Mouse (Mus musculus) MEL (cell line): ENCODE data around the gene Jmjd1c. TPM values are rescaled to one million over a fixed set of nuclear protein-coding genes. Genes with fewer than 3 reads are reported as not detected.

Experiments used
- DNase-seq: peaks from one replicate; pipeline ENCODE4 v3.0.0; 2011; ENCODE audit warnings: low read depth, low spot score
- H3K27ac ChIP-seq: 2 replicates; pipeline ENCODE4 v1.5.1; 2012; ENCODE audit warnings: low read depth, mild to moderate bottlenecking, control low read depth, low read length, moderate library complexity; ENCODE audit not compliant: control insufficient read depth
- H3K27me3 ChIP-seq, 2 experiments: fragments of 150-350 bp in 1 of 2; sonication (generic) in 1 of 2; 2 replicates each; pipeline ENCODE4 v1.6.1; 2012; ENCODE audit warnings: low read length in 2 of 2, mild to moderate bottlenecking in 2 of 2, improper control_type of control experiment in 1 of 2, moderate library complexity in 1 of 2; ENCODE audit not compliant: insufficient read depth in 2 of 2, control insufficient read depth in 1 of 2
- H3K36me3 ChIP-seq, 2 experiments: 2 replicates each; pipeline ENCODE4 v1.6.1; 2012 to 2014; ENCODE audit warnings: low read length in 2 of 2, improper control_type of control experiment in 1 of 2, inconsistent platforms in 1 of 2, mild to moderate bottlenecking in 1 of 2; ENCODE audit not compliant: insufficient read depth in 2 of 2, control insufficient read depth in 1 of 2
- H3K4me1 ChIP-seq, 2 experiments: fragments of 150-350 bp in 1 of 2; sonication (generic) in 1 of 2; 2 replicates each; pipeline ENCODE4 v1.6.1; 2012; ENCODE audit warnings: low read length in 2 of 2, improper control_type of control experiment in 1 of 2, mild to moderate bottlenecking in 1 of 2; ENCODE audit not compliant: insufficient read depth in 2 of 2, control insufficient read depth in 1 of 2
- H3K4me3 ChIP-seq, 2 experiments: fragments of 150-350 bp in 1 of 2; sonication (generic) in 1 of 2; 2 replicates each; pipeline ENCODE4 v1.5.1; 2012; ENCODE audit warnings: low read depth in 2 of 2, low read length in 2 of 2, mild to moderate bottlenecking in 2 of 2, moderate library complexity in 2 of 2, control low read depth in 1 of 2, improper control_type of control experiment in 1 of 2; ENCODE audit not compliant: control insufficient read depth in 1 of 2, insufficient read depth in 1 of 2
- H3K79me2 ChIP-seq: 2 replicates; pipeline ENCODE4 v1.6.1; 2012; ENCODE audit warnings: mild to moderate bottlenecking, low read length, moderate library complexity; ENCODE audit not compliant: control insufficient read depth, poor library complexity, insufficient read depth
- H3K9ac ChIP-seq: 2 replicates; pipeline ENCODE4 v1.6.1; 2012; ENCODE audit warnings: low read depth, mild to moderate bottlenecking, control low read depth, low read length, moderate library complexity; ENCODE audit not compliant: control insufficient read depth, poor library complexity, severe bottlenecking
- H3K9me3 ChIP-seq: fragments of 150-350 bp; sonication (generic); replicated peaks from 2 replicates; pipeline ENCODE4 v1.6.1; 2012; ENCODE audit warnings: mild to moderate bottlenecking, low read length, improper control_type of control experiment, moderate library complexity; ENCODE audit not compliant: insufficient read depth
- E2F4 ChIP-seq: IDR thresholded peaks from 2 replicates; pipeline ENCODE4 v1.6.1; 2011; ENCODE audit warnings: low read depth, low read length, improper control_type of control experiment, borderline replicate concordance
- ELF1 ChIP-seq: IDR thresholded peaks from 2 replicates; pipeline ENCODE4 v1.6.1; 2014; ENCODE audit warnings: low read depth, mild to moderate bottlenecking, inconsistent platforms, low read length, improper control_type of control experiment, moderate library complexity
- EP300 ChIP-seq, 2 experiments: IDR thresholded peaks; 2 replicates each; pipeline ENCODE4 v1.6.1; 2011; ENCODE audit warnings: improper control_type of control experiment in 2 of 2, low read length in 2 of 2, low read depth in 1 of 2, mild to moderate bottlenecking in 1 of 2
- GABPA ChIP-seq: IDR thresholded peaks from 2 replicates; pipeline ENCODE4 v1.6.1; 2012; ENCODE audit warnings: low read depth, mild to moderate bottlenecking, inconsistent platforms, low read length, improper control_type of control experiment, moderate library complexity
- GATA1 ChIP-seq: IDR thresholded peaks from 2 replicates; pipeline ENCODE4 v1.6.1; 2011; ENCODE audit warnings: low read depth, low read length, improper control_type of control experiment
- HCFC1 ChIP-seq: IDR thresholded peaks from 2 replicates; pipeline ENCODE4 v1.6.1; 2012; ENCODE audit warnings: low read depth, mild to moderate bottlenecking, inconsistent platforms, low read length, improper control_type of control experiment, moderate library complexity
- JUND ChIP-seq: IDR thresholded peaks from 2 replicates; pipeline ENCODE4 v1.6.1; 2011; ENCODE audit warnings: low read depth, mild to moderate bottlenecking, improper control_type of control experiment, low read length
- MAFK ChIP-seq: IDR thresholded peaks from 2 replicates; pipeline ENCODE4 v1.6.1; 2011; ENCODE audit warnings: low read depth, mild to moderate bottlenecking, low read length, improper control_type of control experiment, borderline replicate concordance
- MAX ChIP-seq: IDR thresholded peaks from 2 replicates; pipeline ENCODE4 v1.6.1; 2011; ENCODE audit warnings: low read length, improper control_type of control experiment
- MAZ ChIP-seq: IDR thresholded peaks from 2 replicates; pipeline ENCODE4 v1.6.1; 2012; ENCODE audit warnings: low read depth, mild to moderate bottlenecking, inconsistent platforms, low read length, improper control_type of control experiment
- MYC ChIP-seq: IDR thresholded peaks from 2 replicates; pipeline ENCODE4 v1.6.1; 2011; ENCODE audit warnings: low read depth, mild to moderate bottlenecking, low read length, improper control_type of control experiment, moderate library complexity
- NELFE ChIP-seq: IDR thresholded peaks from 2 replicates; pipeline ENCODE4 v1.6.1; 2011; ENCODE audit warnings: low read depth, low read length, improper control_type of control experiment
- NRF1 ChIP-seq: IDR thresholded peaks from 2 replicates; pipeline ENCODE4 v1.6.1; 2014; ENCODE audit warnings: low read depth, mild to moderate bottlenecking, inconsistent platforms, low read length, improper control_type of control experiment, moderate library complexity; ENCODE audit not compliant: poor library complexity, insufficient read depth, severe bottlenecking
- POLR2A ChIP-seq, 2 experiments: IDR thresholded peaks; 2 replicates each; pipeline ENCODE4 v1.6.1; 2011 to 2012; ENCODE audit warnings: low read length in 2 of 2, mild to moderate bottlenecking in 2 of 2, control low read depth in 1 of 2, improper control_type of control experiment in 1 of 2, low read depth in 1 of 2, moderate library complexity in 1 of 2; ENCODE audit not compliant: control insufficient read depth in 1 of 2, insufficient read depth in 1 of 2, poor library complexity in 1 of 2
- POLR2AphosphoS5 ChIP-seq: IDR thresholded peaks from 2 replicates; pipeline ENCODE4 v1.6.1; 2012; ENCODE audit warnings: low read depth, borderline replicate concordance, mild to moderate bottlenecking, inconsistent platforms, low read length, moderate library complexity, mixed read lengths
- TCF12 ChIP-seq: IDR thresholded peaks from 2 replicates; pipeline ENCODE4 v1.6.1; 2014; ENCODE audit warnings: low read depth, mild to moderate bottlenecking, inconsistent platforms, low read length, improper control_type of control experiment, moderate library complexity
- USF2 ChIP-seq, 2 experiments: IDR thresholded peaks; 2 replicates each; pipeline ENCODE4 v1.6.1; 2011 to 2012; ENCODE audit warnings: improper control_type of control experiment in 2 of 2, low read length in 2 of 2, borderline replicate concordance in 1 of 2, inconsistent platforms in 1 of 2, low read depth in 1 of 2, mild to moderate bottlenecking in 1 of 2; ENCODE audit not compliant: insufficient read depth in 1 of 2
- ZC3H11A ChIP-seq: IDR thresholded peaks from 2 replicates; pipeline ENCODE4 v1.6.1; 2012; ENCODE audit warnings: low read depth, mild to moderate bottlenecking, inconsistent platforms, low read length, improper control_type of control experiment
- ZKSCAN1 ChIP-seq: IDR thresholded peaks from 2 replicates; pipeline ENCODE4 v1.6.1; 2012; ENCODE audit warnings: low read depth, mild to moderate bottlenecking, inconsistent platforms, low read length, improper control_type of control experiment, moderate library complexity
- ZMIZ1 ChIP-seq: IDR thresholded peaks from 2 replicates; pipeline ENCODE4 v1.6.1; 2012; ENCODE audit warnings: low read depth, mild to moderate bottlenecking, inconsistent platforms, low read length, improper control_type of control experiment, moderate library complexity
- ZNF384 ChIP-seq: IDR thresholded peaks from 2 replicates; pipeline ENCODE4 v1.6.1; 2012; ENCODE audit warnings: low read depth, mild to moderate bottlenecking, inconsistent platforms, low read length, improper control_type of control experiment
- polyA plus RNA-seq, 2 experiments: library from polyadenylated mRNA; stranded (reverse) in 1 of 2; unstranded in 1 of 2; fragments of >175 nt in 1 of 2; fragments of >200 nt in 1 of 2; gene quantifications; 2 replicates each; pipeline versions ENCODE4 v1.2.1 to v1.2.4; 2012; ENCODE audit warnings: low replicate concordance in 2 of 2, low read depth in 1 of 2; ENCODE audit not compliant: insufficient read length in 2 of 2, insufficient read depth in 1 of 2, missing spikeins in 1 of 2
- total RNA-seq: library from RNA; depleted of rRNA; stranded (reverse); fragments of 300-350 nt; gene quantifications from 2 replicates; pipeline ENCODE4 v1.2.3, GENCODE M21; 2012

Gene Jmjd1c
- total and polyA plus RNA-seq, 3 experiments = 10.6 to 62.3 (median 15.2) TPM

- peak; percentile 72 for TF ChIP-seq MAX
- peak; percentile 90; the same call in 1 of the 2 replicates for TF ChIP-seq POLR2AphosphoS5
- no peak for TF ChIP-seq JUND
- TF ChIP-seq HCFC1 = peak; percentile 75
- no peak for TF ChIP-seq ZC3H11A
- TF ChIP-seq MAFK = no peak; the same call in 1 of the 2 replicates
- TF ChIP-seq ZKSCAN1 = no peak
- peak; percentile 51 to 97 for TF ChIP-seq POLR2A (IDR thresholded peaks at IDR 0.05; ENCODE audit: control insufficient read depth in 1 of 2, insufficient read depth in 1 of 2, low read depth in 1 of 2, low read length in 2 of 2, poor library complexity in 1 of 2)
- peak; percentile 97 for TF ChIP-seq ZMIZ1
- TF ChIP-seq NELFE = peak; percentile 93
- TF ChIP-seq ELF1 = peak; percentile 46; the same call in 1 of the 2 replicates
- no peak for TF ChIP-seq E2F4
- TF ChIP-seq GABPA = no peak
- TF ChIP-seq TCF12 = peak; percentile 80
- no peak for TF ChIP-seq GATA1
- TF ChIP-seq MYC = peak; percentile 90
- peak in 1 of 2 experiments; percentile 57; a peak in 2 of 4 replicates for TF ChIP-seq EP300 (IDR thresholded peaks at IDR 0.05; ENCODE audit: low read depth in 1 of 2, low read length in 2 of 2)
- no peak for TF ChIP-seq USF2 (IDR thresholded peaks at IDR 0.05; ENCODE audit: borderline replicate concordance in 1 of 2, insufficient read depth in 1 of 2, low read depth in 1 of 2, low read length in 2 of 2)
- 0 out of 2 replicates have a peak, but pooled peaks have one; percentile 28 for TF ChIP-seq MAZ
- TF ChIP-seq NRF1 = no peak
Observed at GRCm38 (mm10) chr10:67185491-67186081, 89.7 kb downstream of the Jmjd1c start (continued).

GRCm38 (mm10) chr10:67186489-67186888 is 90.6 kb downstream of the Jmjd1c start:
- Histone ChIP-seq H3K79me2 (peaks cover 34% of the 10 kb centered on the region), H3K27me3 (no peaks in the 10 kb centered on the region), H3K9me3 (no peaks in the 10 kb centered on the region), H3K27ac (peak overlapping the region; percentile 78), H3K9ac (peak overlapping the region; percentile 80), H3K4me3 (peak overlapping the region; percentile 93 to 100), H3K4me1 (peaks cover 12 to 34% of the 10 kb centered on the region in 2 experiments), H3K36me3 (peaks cover under 1 to 32% of the 10 kb centered on the region in 2 experiments; a peak in 3 of 4 replicates)
- TF ChIP-seq NELFE (no peak), TCF12 (no peak), HCFC1 (no peak), ZNF384 (peak; percentile 79)
- TF ChIP-seq, all 39 proteins: peak for 1
- peak; percentile 47 for DNase-seq
